Mouse (Mus musculus) bone marrow, adult 2 months (tissue): ENCODE data around the gene Klhl2. TPM values are rescaled to one million over a fixed set of nuclear protein-coding genes. Genes with fewer than 3 reads are reported as not detected.

Source experiments
- H3K27ac ChIP-seq: fragments of 200-500 bp; 2 replicates; pipeline ENCODE4 v1.5.1; 2012; ENCODE audit warnings: low read depth, mild to moderate bottlenecking, control low read depth, inconsistent platforms, low read length; ENCODE audit not compliant: control insufficient read depth, poor library complexity, insufficient read depth
- H3K4me1 ChIP-seq: fragments of 200-500 bp; 2 replicates; pipeline ENCODE4 v1.6.1; 2011; ENCODE audit warnings: low read length; ENCODE audit not compliant: control insufficient read depth, insufficient read depth
- H3K4me3 ChIP-seq: fragments of 200-500 bp; replicated peaks from 2 replicates; pipeline ENCODE3; 2011; ENCODE audit warnings: mild to moderate bottlenecking, low read depth, low read length, control low read depth; ENCODE audit not compliant: control insufficient read depth
- CTCF ChIP-seq: fragments of 200-500 bp; IDR thresholded peaks from 2 replicates; pipeline ENCODE4 v1.5.1; 2011; ENCODE audit warnings: low read length, control low read depth; ENCODE audit not compliant: control insufficient read depth, insufficient read depth
- POLR2A ChIP-seq: fragments of 200-500 bp; IDR thresholded peaks from 2 replicates; pipeline ENCODE4 v1.6.1; 2011; ENCODE audit warnings: low read depth, mild to moderate bottlenecking, control low read depth, low read length, borderline replicate concordance; ENCODE audit not compliant: control insufficient read depth
- WGBS: fragments of 180-500 bp; shearing (Covaris S2); methylation state at CpG from one replicate; pipeline ENCODE4 v1.1.7; 2018; 5-methylcytosine and 5-hydroxymethylcytosine counted together
- polyA plus RNA-seq: library from polyadenylated mRNA; stranded (reverse); fragments of >200 nt; gene quantifications from 2 replicates; pipeline ENCODE4 v1.2.4, GENCODE M21; 2011; ENCODE audit warnings: low replicate concordance; ENCODE audit not compliant: missing spikeins, insufficient read depth, insufficient read length

Klhl2 gene
- polyA plus RNA-seq = 1.8 and 6.2 TPM in 2 replicates

DNA sequence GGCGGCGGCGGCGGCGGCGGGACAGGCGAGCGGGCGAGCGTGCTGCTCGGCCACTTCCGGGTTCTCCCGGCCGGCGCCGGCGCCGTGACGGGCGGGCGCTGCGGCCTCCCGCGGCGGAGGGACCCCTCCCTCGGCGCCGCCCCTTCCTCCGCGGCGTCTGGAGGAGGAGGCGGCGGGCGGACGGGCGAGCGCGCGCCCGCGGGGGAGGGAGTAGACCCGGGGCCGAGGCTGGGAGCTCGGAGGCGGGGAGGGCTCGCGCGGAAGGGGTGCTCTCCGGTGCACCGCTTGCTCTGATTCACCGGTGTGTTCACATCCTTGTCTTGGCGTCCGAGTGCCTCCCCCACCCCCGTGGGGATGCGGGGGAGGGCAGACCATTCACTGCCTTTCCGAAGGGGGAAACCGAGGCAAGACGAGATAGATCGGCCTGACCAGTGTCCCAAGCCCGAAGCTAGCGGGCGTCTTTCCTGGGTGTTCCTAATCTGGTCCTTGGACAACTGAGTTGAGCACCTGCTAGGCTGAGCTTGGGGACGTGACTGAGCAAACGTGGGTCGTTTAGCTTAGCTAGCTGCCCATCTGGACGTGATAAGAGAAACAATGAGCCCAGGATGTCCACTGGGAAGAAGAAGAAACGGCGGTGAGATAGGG is at the start of gene Klhl2:
Gene Klhl2 (minus strand): TSS at position 121 of the 645 bp plus-strand sequence.
- Histone ChIP-seq H3K4me3 (peak within 1 kb of the TSS; percentile 89), H3K27ac (peak within 1 kb of the TSS; percentile 49), H3K4me1 (0 out of 2 replicates have a peak, but pooled peaks cover 1% of the 10 kb centered on the region)
- TF ChIP-seq CTCF (no peak), POLR2A (peak; percentile 48; the same call in 1 of the 2 replicates)
- WGBS = under 1% methylated on average over 63 of the region's 68 CpGs

GRCm38 (mm10) chr8:64898710-64899109 is 48.9 kb upstream of the Klhl2 start:
- TF ChIP-seq POLR2A (no peak), CTCF (no peak)
- no peaks in the 10 kb centered on the region for H3K4me1 ChIP-seq
- WGBS = 75% methylated on average over 4 of the region's 4 CpGs
- no peak overlapping the region for H3K27ac ChIP-seq
- no peak overlapping the region for H3K4me3 ChIP-seq

DNA sequence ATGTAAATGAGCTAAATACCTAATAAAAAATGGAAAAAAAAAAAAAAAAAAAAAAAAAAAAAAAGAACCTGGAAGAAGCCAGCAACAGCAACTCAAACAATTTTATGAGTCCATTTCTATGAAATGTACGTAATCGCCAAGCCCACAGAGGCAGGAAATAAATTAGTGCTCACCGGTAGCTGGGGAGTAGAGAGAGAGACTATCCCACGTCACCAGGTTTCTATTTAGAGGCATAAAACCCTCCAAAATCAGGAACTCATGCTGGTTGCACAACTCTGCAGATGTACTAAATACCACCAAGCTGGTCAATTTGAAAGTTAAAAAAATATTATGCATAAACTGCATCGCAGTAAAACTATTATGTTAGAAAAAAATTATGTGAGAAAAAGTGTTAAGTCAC is 46.9 kb upstream of the Klhl2 start:
- TF ChIP-seq CTCF (no peak), POLR2A (no peak)
- 7% methylated on average over 5 of the region's 5 CpGs for WGBS

DNA sequence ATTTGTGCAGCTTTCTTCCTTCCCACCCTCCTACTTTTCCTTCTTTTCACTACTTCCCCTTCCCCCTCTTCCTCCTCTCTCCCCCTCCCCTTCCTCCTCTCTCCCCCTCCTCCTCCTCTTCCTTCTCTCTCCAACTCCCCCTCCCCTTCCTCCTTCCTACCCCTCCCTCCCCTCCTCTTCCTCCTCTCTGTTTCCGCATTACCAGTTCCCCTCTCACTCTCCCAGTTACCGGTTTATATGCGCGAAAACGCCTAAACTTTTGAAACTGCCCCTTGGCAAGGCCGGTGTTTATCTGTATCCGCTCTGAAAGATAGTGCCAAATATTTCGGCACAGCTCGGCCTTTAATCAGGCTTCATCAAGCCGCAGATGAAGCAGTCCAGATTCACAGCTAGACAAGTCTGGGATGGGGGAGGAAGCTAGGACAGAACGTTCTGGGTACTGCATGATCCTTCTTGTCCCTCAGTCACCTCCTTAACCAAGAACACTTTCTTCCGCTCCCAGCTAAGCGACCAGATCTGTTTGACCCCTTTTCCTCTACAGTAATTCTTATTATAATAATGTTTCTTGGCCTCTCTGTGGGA is 30.9 kb upstream of the Klhl2 start:
- H3K4me1 ChIP-seq = no peaks in the 10 kb centered on the region
- WGBS = 34% methylated on average over 13 of the region's 13 CpGs
- H3K4me3 ChIP-seq = no peak overlapping the region
- no peak overlapping the region for H3K27ac ChIP-seq
- TF ChIP-seq POLR2A (no peak), CTCF (no peak)

More for the DNA sequence above, 46.9 kb upstream of the Klhl2 start:
- Histone ChIP-seq H3K4me1 (no peaks in the 10 kb centered on the region), H3K27ac (no peak overlapping the region), H3K4me3 (no peak overlapping the region)

GRCm38 (mm10) chr8:64877630-64878312 is 28.0 kb upstream of the Klhl2 start:
- Histone ChIP-seq H3K4me3 (no peak overlapping the region), H3K4me1 (no peaks in the 10 kb centered on the region; the same call in 1 of the 2 replicates), H3K27ac (no peak overlapping the region)
- 86% methylated on average over 22 of the region's 22 CpGs for WGBS
- TF ChIP-seq CTCF = no peak
- no peak for TF ChIP-seq POLR2A

DNA sequence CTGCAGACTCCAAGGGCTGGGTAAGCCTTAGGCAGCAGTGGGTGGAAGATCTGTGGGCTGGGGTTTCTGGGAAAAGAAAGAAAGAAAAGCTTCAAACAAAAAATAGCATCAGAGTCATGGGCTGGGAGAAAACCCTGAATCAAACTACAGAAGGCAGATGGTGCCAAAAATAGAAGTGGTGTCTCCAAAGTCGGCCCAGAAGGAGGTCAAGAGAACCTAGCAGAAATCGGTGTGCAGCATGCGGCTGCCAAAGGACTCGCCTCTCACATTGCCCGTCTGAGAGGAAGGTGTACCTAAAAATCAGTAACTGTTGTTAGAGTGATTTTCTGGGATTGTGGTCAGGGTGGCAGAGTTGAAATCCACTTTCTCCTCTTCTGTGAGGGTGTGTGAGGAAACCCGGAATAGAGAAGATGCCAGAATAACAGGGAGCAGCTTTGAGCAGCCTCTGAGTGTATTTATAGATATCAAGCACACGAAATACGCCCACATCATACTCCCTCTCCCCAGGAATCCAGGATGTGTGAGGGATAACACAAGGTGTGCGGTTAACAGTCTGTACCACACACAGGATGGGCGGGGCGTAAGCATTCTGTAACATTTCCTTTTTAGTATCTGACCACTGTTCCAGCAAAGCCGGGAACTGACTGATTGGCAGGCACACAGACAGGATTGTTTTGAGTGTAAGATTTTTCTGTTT is 21.8 kb upstream of the Klhl2 start:
- H3K4me1 ChIP-seq = no peaks in the 10 kb centered on the region; the same call in none of the 2 replicates
- H3K27ac ChIP-seq = no peak overlapping the region
- no peak for TF ChIP-seq CTCF
- TF ChIP-seq POLR2A = no peak
- no peak overlapping the region for H3K4me3 ChIP-seq
- WGBS = 8% methylated on average over 12 of the region's 12 CpGs

DNA sequence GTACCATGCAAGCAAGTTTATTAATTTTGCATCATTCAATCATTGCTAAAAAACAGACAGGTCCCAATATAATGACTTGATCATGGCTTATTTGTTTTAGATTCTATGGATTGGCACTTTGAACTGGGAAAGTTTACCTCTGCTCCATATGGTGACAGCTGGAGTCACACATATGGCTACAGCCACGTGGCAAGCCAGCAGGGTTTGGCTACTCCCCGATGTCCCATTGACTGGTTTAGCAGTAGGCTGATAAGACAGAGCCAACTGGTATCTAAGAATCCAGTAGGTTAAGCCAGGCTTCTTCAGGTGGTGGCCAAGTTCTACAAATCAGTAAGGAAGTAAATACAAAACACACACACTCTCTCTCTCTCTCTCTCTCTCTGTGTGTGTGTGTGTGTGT is 20.4 kb upstream of the Klhl2 start:
- TF ChIP-seq CTCF = no peak
- no peak overlapping the region for H3K27ac ChIP-seq
- 53% methylated on average over 2 of the region's 2 CpGs for WGBS
- no peak overlapping the region for H3K4me3 ChIP-seq
- no peaks in the 10 kb centered on the region; the same call in none of the 2 replicates for H3K4me1 ChIP-seq
